Mouse (Mus musculus): Measurements from ENCODE around the gene Tut1.
"Not testable (repeated sequence)": the region's sequence is repeated elsewhere in the genome, so short reads cannot be mapped to it uniquely, and the experiment has no call there.

Tut1 gene

DNA sequence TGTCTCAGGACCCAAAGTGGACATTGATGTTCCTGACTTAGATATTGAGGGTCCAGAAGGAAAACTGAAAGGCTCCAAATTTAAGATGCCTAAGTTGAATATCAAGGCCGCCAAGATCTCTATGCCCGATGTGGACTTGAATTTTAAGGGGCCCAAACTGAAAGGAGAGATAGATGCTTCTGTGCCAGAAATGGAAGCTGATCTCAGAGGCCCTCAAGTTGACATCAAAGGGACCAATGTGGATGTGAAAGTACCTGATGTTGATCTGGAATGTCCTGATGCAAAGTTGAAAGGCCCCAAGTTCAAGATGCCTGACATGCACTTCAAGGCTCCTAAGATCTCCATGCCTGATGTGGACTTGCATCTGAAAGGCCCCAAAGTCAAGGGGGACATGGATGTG, 53.3 kb downstream of the Tut1 start:
- DNase-seq (ENCODE audit: extremely low spot score) = not testable (repeated sequence)
